Mouse (Mus musculus) ES-E14 (cell line): ENCODE measurements around the gene Egfr. TPM values are rescaled to one million over a fixed set of nuclear protein-coding genes. Genes with fewer than 3 reads are reported as not detected.

Experiments used
- DNase-seq: peaks from one replicate; pipeline ENCODE4 v3.0.0-alpha.2; 2013; ENCODE audit warnings: low read depth, low spot score
- H3K27ac ChIP-seq: 2 replicates; pipeline ENCODE4 v1.5.1; 2012; ENCODE audit warnings: low read depth, mild to moderate bottlenecking, low read length, moderate library complexity, mixed read lengths; ENCODE audit not compliant: poor library complexity, insufficient read depth, severe bottlenecking
- H3K36me3 ChIP-seq: 2 replicates; pipeline ENCODE4 v1.6.1; 2012; ENCODE audit warnings: mild to moderate bottlenecking, low read length, moderate library complexity, mixed read lengths; ENCODE audit not compliant: control insufficient read depth, poor library complexity, insufficient read depth, severe bottlenecking
- H3K4me1 ChIP-seq, 2 experiments: fragments of 150-350 bp in 1 of 2; sonication (generic) in 1 of 2; 2 replicates each; pipeline ENCODE4 v1.6.1; 2012; ENCODE audit warnings: low read length in 2 of 2, mild to moderate bottlenecking in 1 of 2, mixed read lengths in 1 of 2; ENCODE audit not compliant: control insufficient read depth in 2 of 2, insufficient read depth in 2 of 2, poor library complexity in 1 of 2
- H3K4me3 ChIP-seq, 2 experiments: fragments of 150-350 bp in 1 of 2; sonication (generic) in 1 of 2; 2 replicates each; pipeline ENCODE4 v1.5.1; 2012; ENCODE audit warnings: low read length in 2 of 2, low read depth in 1 of 2, mild to moderate bottlenecking in 1 of 2, mixed read lengths in 1 of 2; ENCODE audit not compliant: insufficient read depth in 1 of 2, poor library complexity in 1 of 2, severe bottlenecking in 1 of 2
- H3K9ac ChIP-seq: 2 replicates; pipeline ENCODE4 v1.6.1; 2012; ENCODE audit warnings: low read depth, mild to moderate bottlenecking, low read length, mixed read lengths; ENCODE audit not compliant: poor library complexity, insufficient read depth, severe bottlenecking
- H3K9me3 ChIP-seq: fragments of 150-350 bp; sonication (generic); 2 replicates; pipeline ENCODE4 v1.6.1; 2012; ENCODE audit warnings: low read depth, mild to moderate bottlenecking, low read length; ENCODE audit not compliant: control insufficient read depth, insufficient read depth
- CHD2 ChIP-seq: IDR thresholded peaks from 2 replicates; pipeline ENCODE4 v1.6.1; 2014; ENCODE audit warnings: mild to moderate bottlenecking, low read depth, low read length, inconsistent platforms
- HCFC1 ChIP-seq: IDR thresholded peaks from 2 replicates; pipeline ENCODE4 v1.6.1; 2012; ENCODE audit warnings: low read length, inconsistent platforms, borderline replicate concordance; ENCODE audit not compliant: insufficient read depth
- MAFK ChIP-seq: IDR thresholded peaks from 2 replicates; pipeline ENCODE4 v1.6.1; 2014; ENCODE audit warnings: mild to moderate bottlenecking, low read depth, low read length, inconsistent platforms; ENCODE audit not compliant: insufficient read depth
- ZC3H11A ChIP-seq: IDR thresholded peaks from 2 replicates; pipeline ENCODE4 v1.6.1; 2012; ENCODE audit warnings: low read depth, mild to moderate bottlenecking, inconsistent platforms, low read length, borderline replicate concordance
- ZNF384 ChIP-seq: IDR thresholded peaks from 2 replicates; pipeline ENCODE4 v1.6.1; 2012; ENCODE audit warnings: low read depth, low read length, inconsistent platforms
- in situ Hi-C, 2 experiments: fragments of 600-800 bp; cut with MboI; formaldehyde crosslinking; loops; one replicate each; pipeline ENCODE4 v1.15.1; 2025; ENCODE audit warnings: low sequenced_read_pairs in 2 of 2, inconsistent platforms in 1 of 2; ENCODE audit not compliant: unreplicated experiment in 2 of 2
- total RNA-seq: library from RNA; depleted of rRNA; stranded (reverse); fragments of 300-350 nt; gene quantifications from 2 replicates; pipeline ENCODE4 v1.2.3, GENCODE M21; 2012

Gene Egfr
- total RNA-seq, 1 experiment: 22.2 TPM

DNA sequence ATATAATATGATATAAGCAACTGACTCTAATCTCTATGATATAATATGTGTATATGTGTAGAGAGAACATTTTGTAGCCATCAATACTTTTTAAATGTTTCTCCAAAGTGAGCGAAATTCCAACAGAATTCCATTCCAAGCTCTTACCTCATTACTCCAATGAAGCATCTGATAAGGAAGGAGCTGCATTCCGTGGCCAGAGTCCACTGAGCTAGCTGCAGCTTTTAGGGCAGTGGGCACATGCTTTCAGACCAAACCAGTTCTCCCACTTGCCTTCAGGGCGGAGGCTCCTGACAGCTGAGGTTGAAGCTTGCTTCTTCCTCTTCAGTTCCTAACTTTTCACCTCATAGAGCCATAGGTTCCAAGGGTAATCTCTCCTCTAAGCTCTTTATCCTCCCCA, 12.8 kb upstream of the Egfr start:
- H3K36me3 ChIP-seq: no peaks in the 10 kb centered on the region
- H3K4me1 ChIP-seq: no peaks in the 10 kb centered on the region
- H3K27ac ChIP-seq: no peak overlapping the region
- H3K9ac ChIP-seq: no peak overlapping the region
- no peaks in the 10 kb centered on the region for H3K9me3 ChIP-seq
- DNase-seq: no peak
- TF ChIP-seq ZNF384: no peak
- no peak for TF ChIP-seq MAFK
- TF ChIP-seq ZC3H11A: no peak
- in situ Hi-C loops: no loop called here
- no peak overlapping the region for H3K4me3 ChIP-seq

DNA sequence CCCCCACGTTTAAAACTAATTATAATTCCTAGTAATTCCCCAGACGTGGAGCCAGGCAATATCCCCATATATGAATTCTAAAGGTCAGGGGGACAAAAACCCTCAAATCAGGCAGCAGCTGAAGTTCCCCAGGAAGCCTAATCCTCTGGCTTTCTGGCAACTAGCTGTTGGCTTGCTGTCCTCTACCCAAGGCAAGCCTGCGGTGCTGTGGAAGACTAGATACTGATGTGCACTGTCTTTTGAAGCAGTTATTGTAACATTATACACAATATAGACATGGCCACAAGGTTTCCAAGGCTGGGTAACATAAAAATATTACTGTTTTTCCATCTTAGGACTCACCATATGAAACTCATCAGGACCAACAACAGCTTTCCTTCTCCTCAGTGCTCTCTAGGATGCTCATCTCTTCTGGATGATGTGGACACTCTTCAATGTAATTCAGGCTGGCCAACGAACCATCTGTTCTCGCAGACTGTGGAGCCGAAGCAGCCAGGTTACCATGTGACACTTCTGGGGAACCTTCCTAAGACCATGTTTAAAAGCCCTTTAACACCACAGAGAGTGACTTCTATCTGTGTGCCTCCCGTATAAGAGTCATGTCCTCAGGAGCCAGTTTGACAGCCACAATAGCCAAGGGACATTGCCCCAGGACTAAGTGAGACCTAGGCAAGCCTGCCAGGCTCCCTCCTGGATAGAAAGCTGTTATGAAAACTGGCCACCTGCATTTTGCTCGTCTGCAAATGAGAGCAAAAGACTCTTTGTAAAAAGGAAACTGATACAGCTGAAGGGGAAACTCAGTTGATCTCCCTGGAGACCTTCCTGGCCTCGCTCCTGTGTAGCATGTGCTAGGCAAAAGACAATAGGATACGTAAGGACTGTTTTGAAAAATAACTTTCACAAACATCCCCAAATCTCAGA, 11.1 kb upstream of the Egfr start:
- H3K27ac ChIP-seq: no peak overlapping the region
- DNase-seq: no peak
- in situ Hi-C loops: no loop called here
- TF ChIP-seq ZNF384: no peak
- H3K4me3 ChIP-seq: no peak overlapping the region
- no peaks in the 10 kb centered on the region for H3K9me3 ChIP-seq
- H3K9ac ChIP-seq: no peak overlapping the region
- H3K36me3 ChIP-seq: no peaks in the 10 kb centered on the region
- no peaks in the 10 kb centered on the region for H3K4me1 ChIP-seq

DNA sequence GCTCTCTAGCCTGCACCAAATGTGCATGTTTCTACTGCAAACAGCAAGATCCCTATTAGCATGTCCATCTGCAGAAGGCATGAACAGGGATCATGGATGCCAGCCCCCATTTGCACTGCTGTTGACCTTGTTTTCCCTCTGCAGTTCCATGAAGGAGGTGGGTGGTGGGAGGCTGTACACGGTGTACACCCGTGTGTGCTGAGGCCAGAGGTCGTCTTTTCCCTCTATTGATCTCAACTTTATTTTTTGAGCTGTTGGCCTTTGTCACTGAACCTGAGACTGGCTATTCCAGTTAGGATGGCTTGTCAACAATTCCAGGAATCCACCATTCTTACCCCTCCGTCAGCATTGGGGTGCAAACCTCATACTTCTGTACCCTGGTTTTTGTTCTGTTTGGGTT, 9.8 kb upstream of the Egfr start:
- TF ChIP-seq HCFC1: no peak
- TF ChIP-seq ZC3H11A: no peak
- TF ChIP-seq MAFK: no peak
- TF ChIP-seq CHD2: no peak
- TF ChIP-seq ZNF384: no peak
- in situ Hi-C loops: no loop called here
- H3K4me1 ChIP-seq: no peaks in the 10 kb centered on the region

DNA sequence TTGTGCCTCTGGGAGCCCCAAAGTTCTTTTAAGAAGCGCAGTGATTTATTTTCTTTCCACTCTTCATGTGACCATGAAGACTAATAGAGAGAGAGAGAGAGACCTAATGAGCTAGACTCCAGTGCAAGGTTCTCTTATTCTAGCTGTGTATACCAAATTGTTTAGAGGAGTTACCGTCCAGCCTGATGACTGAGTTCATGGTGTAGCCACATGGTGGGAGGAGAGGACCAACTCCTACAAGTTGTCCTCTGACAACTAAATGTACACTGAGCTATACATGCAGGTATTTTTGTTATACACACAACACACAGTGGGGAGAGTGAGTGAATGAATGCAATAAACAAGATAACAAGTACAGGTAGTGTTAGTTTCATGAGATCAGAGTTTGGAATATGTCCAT, 9.2 kb upstream of the Egfr start:
- Histone ChIP-seq H3K27ac (no peak overlapping the region), H3K4me1 (no peaks in the 10 kb centered on the region), H3K36me3 (no peaks in the 10 kb centered on the region), H3K4me3 (no peak overlapping the region), H3K9me3 (no peaks in the 10 kb centered on the region), H3K9ac (no peak overlapping the region)
- TF ChIP-seq CHD2 (no peak), HCFC1 (no peak), ZC3H11A (no peak), ZNF384 (no peak), MAFK (no peak)
- in situ Hi-C loops: no loop called here
- DNase-seq: no peak

More for the DNA sequence above, 9.8 kb upstream of the Egfr start:
- Histone ChIP-seq H3K27ac (no peak overlapping the region), H3K9me3 (no peaks in the 10 kb centered on the region), H3K9ac (no peak overlapping the region), H3K4me3 (no peak overlapping the region), H3K36me3 (no peaks in the 10 kb centered on the region)
- no peak for DNase-seq

DNA sequence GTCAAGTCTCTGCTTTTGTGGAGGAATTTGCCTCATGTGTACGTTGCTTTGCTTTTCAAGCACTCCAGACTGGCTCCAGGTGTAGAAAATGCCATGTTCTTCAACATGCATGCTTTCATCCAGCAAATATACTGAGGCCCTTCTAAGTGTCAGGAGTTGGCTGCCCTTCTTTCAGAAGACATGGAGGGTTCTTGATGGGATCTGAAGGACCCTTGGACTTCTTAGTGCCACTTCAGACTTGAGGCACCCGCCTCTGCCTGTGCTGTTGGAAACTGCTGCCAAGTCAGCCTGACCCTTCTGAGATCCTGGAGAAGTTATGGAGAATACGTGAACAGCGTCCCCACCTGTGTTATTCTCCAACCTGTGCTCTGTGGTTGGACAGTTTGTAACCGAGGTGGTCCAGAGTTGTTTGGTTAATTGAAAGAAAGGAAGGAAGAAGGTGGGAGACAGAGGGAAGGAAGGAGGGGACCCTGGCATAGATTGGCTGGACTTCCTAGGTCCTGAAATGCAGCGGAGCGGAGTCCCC, 483 bp upstream of the Egfr start:
- no peak overlapping the region for H3K27ac ChIP-seq

More for the DNA sequence above, 483 bp upstream of the Egfr start:
- in situ Hi-C loops: no loop called here
- H3K9me3 ChIP-seq: no peaks in the 10 kb centered on the region
- H3K36me3 ChIP-seq: no peaks in the 10 kb centered on the region
- DNase-seq: no peak
- no peaks in the 10 kb centered on the region for H3K4me1 ChIP-seq
- TF ChIP-seq HCFC1 (no peak), ZNF384 (no peak), MAFK (no peak), CHD2 (no peak), ZC3H11A (no peak)
- H3K9ac ChIP-seq: 0 out of 2 replicates have a peak overlapping the region, but pooled peaks have one; percentile 68
- peak overlapping the region; percentile 69 to 78 for H3K4me3 ChIP-seq
